Mouse (Mus musculus) layer of hippocampus, adult 18-20 months (tissue): ENCODE results near the gene Nol4l. TPM values are rescaled to one million over a fixed set of nuclear protein-coding genes. Genes with fewer than 3 reads are reported as not detected.

Experiments used
- DNase-seq, 2 experiments: peaks; one replicate each; pipeline ENCODE4 v3.0.0; 2022; ENCODE audit warnings: low spot score in 2 of 2
- long read RNA-seq: library from polyadenylated mRNA; stranded (forward); transcript quantifications from one replicate; pipeline ENCODE4 v2.0.0, GENCODE M21; 2021
- total RNA-seq, 2 experiments: library from RNA; stranded (reverse); gene quantifications; 2 replicates each; pipeline ENCODE4 v1.2.3; 2021

Nol4l gene
- 10 to 100 TPM; 46.5 to 48.1 TPM for total RNA-seq
- long read RNA-seq, full-length matches to known transcripts, result 10 of 45 reads
- long read RNA-seq, partial matches to known transcripts, result 14 of 45 reads
- long read RNA-seq, other reads (novel, unspliced or antisense), result 21 of 45 reads

GRCm38 (mm10) chr2:153529931-153530766 lies at the start of gene Nol4l:
Nol4l (minus strand) TSS chr2:153529971.
- peak in 1 of 2 experiments; percentile 53 for DNase-seq

DNA sequence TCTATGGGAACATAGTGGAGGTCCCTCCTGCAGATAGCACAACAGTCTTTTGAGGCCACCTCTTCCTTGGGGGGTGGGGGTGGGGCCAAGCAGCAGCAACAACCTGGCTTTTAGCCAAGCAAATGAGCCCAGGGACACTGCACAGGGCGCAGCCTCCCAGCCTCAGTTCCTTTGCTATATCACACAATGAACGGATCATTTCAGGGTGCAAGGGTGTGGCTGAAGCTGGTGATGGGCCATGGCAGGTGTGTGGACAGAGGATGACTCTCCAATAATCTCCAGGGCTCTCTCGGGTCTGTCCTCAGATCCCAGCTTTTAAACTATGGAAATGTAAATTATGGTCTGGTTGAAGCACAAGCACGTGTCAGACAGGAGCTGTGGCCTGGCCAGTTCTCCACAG lies 47.4 kb upstream of the Nol4l start:
- DNase-seq, result no peak

DNA sequence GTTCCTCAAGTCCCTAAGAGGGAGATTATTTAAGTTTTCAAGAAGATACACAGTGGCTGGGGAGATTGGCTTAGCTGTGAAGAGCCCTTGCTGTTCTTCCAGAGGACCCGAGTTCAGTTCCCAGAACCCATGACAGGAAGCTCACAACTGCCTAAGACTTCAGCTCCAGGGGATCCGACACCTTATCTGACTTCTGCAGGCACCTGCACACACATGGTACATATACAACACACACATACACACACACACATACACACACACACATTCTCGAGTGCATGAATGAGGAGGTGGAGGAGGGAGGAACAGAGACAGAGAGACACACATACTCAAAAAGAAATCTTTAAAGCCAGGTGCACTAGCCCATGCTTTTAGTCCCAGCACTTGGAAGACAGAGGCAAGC lies 46.4 kb upstream of the Nol4l start:
- DNase-seq, result no peak

GRCm38 (mm10) chr2:153575554-153575953 lies 45.8 kb upstream of the Nol4l start:
- DNase-seq, result no peak

GRCm38 (mm10) chr2:153573101-153573500 lies 43.3 kb upstream of the Nol4l start:
- no peak for DNase-seq

GRCm38 (mm10) chr2:153568541-153568940 lies 38.8 kb upstream of the Nol4l start:
- DNase-seq, result no peak

- DNase-seq, result no peak
Observed at GRCm38 (mm10) chr2:153568013-153568412, 38.2 kb upstream of the Nol4l start.

GRCm38 (mm10) chr2:153564343-153564742 lies 34.6 kb upstream of the Nol4l start:
- no peak for DNase-seq

DNA sequence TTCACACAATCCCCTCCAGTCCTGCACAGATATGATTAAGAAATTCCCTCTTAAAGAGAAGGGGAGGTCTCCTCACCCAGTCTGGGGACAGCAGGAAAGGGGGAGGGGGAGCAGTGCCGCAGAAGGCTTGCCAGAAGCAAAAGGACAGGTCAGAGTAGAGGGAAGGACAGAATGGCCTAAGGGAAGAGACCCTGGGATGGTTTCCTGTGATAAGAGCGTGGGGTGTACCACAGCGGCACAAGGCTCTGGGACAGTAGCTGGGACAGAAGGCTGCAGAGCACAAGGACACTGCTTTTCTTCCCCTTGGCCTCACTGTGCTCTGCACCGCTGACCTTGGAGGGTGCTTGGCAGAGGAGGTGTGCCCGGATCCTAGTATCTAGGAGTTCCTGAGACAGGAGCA lies 31.8 kb upstream of the Nol4l start:
- DNase-seq, result no peak

DNA sequence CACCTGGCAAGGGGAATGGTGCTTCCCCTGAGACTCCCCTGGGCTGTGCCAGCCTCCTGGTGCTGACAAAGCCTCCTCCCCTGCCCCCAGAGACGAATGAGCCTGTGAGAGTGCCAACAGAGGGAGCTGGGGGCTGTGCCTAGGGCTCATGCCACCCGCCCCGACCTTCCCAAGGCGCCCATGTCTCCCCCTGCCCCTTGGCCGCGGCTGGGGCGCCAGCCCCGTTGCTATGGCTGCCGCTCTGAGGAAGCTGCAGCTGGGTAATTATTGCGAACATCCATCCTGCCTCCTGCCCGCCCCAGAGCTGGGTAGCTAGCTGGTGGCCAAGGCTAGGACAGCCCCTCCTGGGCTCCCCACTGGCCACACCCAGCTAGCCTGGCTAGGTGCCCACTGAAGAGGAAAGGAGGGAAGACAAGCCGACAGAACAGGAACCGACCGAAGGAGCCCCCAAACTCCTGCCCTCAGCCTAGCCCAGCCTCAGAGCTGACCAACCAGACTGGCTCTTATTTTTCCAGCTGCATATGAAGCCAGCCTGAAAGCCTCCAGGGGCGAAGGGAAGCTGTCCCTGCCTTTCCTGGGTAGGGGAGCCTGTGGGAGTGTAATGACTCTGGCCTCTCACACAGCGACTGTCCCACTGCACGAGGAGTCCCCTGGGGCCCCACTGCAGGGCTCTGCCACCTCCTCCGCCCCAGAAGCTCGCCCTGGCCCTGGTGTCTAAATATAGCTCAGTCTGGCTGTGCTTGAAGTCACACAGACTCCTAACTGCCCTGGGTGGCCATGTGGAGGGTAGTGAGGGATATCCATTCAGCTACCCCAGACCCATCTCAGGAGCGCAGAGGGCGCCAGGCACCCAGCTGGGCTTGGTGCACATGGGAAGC lies 31.1 kb upstream of the Nol4l start:
- no peak for DNase-seq

DNA sequence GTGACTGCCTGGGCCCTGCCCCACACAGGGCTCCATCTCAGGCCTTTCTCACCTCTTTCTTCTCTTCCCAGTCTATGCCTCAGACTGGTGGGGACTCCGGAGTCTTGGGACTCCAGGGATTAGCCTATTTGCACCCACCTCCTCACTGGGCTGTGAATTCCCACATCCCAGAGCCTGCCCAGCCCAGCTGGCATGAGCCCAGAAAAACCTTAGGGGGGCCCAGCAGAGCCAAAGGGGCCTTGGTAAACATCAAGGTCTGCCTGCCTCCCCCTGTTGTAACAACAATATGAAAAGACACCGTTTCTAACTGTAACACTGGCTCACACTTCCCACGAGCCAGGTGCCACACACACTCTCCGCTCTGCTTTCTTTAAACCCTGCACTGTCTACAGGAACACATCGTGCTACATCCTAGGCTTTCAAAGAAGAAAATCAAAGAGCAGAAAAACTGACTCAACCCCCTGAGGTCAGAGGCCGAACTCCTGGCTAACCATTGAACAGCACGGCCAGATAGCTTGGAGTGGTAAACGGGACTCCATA lies 29.9 kb upstream of the Nol4l start:
- no peak for DNase-seq

GRCm38 (mm10) chr2:153558464-153558863 lies 28.7 kb upstream of the Nol4l start:
- no peak for DNase-seq

DNA sequence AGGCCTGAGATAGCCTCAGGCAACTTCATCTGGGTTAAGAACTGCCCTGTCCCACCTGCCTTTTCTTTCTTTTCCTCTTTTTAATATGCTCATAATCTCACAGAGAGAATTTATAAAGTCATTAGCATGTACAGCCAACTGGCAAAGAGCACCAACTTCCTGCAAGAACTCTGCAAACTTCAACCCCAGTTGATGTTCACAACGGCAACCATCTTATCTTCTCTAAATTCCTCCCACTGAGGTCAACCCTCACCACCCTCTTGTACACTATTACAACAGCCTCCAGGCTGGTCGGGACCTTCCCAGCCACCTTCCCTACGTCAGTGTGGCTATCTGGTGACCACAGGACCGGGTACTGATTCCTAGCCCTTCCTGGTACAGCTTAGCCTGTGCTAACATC lies 27.5 kb upstream of the Nol4l start:
- no peak for DNase-seq

DNA sequence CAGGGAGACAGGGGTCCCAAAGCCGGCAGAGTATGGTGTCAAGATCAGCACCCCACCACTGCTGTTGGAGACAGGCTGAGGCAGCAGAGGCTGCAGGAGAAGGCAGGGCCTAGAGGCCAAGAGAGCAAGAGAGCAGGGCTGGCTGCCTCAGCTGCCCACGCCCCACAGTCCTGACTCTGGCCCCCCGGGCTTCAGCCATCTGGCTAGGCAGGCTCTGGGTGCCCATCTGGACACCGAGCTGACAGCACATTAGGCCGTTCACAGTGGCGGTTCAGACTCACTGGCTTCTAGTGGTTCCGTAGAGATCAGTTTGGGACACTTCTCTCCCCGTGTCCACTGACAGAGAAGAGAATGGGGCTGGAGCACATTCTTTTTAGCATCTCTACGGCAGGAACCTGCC lies 26.4 kb upstream of the Nol4l start:
- no peak for DNase-seq

- no peak for DNase-seq
Observed at GRCm38 (mm10) chr2:153554543-153554942, 24.8 kb upstream of the Nol4l start.

GRCm38 (mm10) chr2:153549486-153549885 lies 19.7 kb upstream of the Nol4l start:
- no peak for DNase-seq

GRCm38 (mm10) chr2:153548221-153548923 lies 18.6 kb upstream of the Nol4l start:
- DNase-seq, result no peak

DNA sequence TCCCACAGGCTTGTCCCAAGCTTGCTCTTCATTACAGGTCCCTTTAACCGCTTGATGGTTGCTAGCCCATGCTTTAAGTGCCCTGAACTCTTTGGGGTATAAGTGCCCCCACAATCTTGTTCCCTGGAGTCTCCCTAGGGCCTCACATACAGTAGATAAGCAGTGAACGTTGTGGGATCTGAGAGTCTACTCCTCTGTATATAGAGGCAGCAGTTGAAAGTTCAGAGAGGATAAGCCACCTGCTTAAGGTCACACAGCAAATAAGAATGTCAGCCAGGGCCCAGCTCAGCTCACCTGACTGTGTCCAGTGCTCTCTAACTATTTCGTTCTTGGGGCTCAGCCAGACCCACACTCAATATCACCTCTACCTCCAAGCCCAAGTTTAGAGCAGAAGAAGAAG lies 17.9 kb upstream of the Nol4l start:
- DNase-seq, result no peak

GRCm38 (mm10) chr2:153546972-153547371 lies 17.2 kb upstream of the Nol4l start:
- no peak for DNase-seq

DNA sequence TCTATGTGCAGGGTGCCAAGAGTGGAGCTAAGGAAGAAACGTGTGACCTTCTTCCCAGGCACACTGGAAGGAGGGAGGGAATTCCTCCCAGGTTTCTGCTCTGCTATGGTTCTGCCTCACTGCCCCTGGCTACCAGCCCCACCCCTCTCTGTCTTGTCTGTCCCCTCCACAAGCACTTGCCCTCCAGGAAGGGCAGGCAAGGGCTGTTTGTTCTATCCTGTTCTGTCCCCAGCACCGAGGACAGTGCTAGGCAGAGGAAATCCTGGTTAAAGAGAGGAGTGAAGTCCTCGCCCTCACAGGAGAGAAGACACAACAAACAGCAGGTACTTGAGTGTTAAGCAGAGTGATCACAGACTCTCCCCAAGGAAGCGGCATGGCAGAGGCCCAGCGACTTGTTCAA lies 16.7 kb upstream of the Nol4l start:
- no peak for DNase-seq

GRCm38 (mm10) chr2:153544771-153545170 lies 15.0 kb upstream of the Nol4l start:
- no peak for DNase-seq
